Mouse (Mus musculus): ENCODE measurements around the gene Ttc39b. TPM values are rescaled to one million over a fixed set of nuclear protein-coding genes. Genes with fewer than 3 reads are reported as not detected.
A peak's percentile ranks its signal among the peaks of the same experiment; 100 is the strongest.

The Ttc39b gene
- total RNA-seq, 2 experiments from 2014 or later = 34.6 to 37.0 TPM

DNA sequence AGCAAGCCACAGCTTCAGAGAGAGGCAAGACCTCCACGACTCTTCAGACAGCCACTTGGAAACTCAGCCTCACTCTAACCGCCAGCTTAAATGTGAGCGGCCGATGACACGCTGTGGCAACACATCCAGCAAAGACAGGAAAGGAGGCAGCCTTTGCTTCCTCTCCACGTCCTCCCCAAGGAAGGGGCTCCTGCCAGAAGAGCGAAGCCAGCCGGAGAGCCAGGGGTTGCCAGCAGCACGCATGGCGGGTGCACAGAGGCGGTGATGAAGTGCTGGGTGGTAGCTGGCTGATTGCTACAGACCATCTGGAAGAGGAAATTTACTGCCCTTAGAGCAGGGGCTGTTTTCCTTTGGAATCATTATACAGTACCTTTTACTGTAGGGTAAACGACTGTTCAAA is 112.3 kb downstream of the Ttc39b start:
- Histone ChIP-seq H3K4me3 (no peak overlapping the region), H3K27ac (no peak overlapping the region)
- TF ChIP-seq CTCF (conservative IDR thresholded peaks at IDR 0.05) = no peak
- DNase-seq (ENCODE audit: low spot score in 2 of 2) = no peak

DNA sequence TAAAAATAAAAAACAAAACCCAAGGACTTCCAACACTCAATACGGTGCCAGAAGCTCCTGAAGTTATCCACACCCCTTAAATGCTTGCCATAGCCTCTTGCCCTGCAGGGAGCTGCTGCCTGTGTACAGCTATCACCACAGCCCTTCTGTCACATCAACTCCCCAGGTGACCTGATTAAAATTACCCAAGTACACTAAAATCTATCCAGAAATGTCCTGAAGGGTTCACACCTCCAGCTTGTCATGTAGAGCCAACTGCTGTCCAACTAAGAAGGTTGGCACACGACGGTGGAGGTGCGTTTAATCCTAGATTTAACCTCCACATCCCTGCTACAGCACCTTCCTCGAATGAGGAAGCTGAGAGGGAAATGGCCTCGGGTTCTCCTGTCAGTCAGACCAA is 113.6 kb downstream of the Ttc39b start:
- DNase-seq (ENCODE audit: low spot score in 2 of 2) = no peak
- no peak overlapping the region for H3K27ac ChIP-seq
- H3K4me3 ChIP-seq = no peak overlapping the region
- no peak for TF ChIP-seq CTCF (conservative IDR thresholded peaks at IDR 0.05)

DNA sequence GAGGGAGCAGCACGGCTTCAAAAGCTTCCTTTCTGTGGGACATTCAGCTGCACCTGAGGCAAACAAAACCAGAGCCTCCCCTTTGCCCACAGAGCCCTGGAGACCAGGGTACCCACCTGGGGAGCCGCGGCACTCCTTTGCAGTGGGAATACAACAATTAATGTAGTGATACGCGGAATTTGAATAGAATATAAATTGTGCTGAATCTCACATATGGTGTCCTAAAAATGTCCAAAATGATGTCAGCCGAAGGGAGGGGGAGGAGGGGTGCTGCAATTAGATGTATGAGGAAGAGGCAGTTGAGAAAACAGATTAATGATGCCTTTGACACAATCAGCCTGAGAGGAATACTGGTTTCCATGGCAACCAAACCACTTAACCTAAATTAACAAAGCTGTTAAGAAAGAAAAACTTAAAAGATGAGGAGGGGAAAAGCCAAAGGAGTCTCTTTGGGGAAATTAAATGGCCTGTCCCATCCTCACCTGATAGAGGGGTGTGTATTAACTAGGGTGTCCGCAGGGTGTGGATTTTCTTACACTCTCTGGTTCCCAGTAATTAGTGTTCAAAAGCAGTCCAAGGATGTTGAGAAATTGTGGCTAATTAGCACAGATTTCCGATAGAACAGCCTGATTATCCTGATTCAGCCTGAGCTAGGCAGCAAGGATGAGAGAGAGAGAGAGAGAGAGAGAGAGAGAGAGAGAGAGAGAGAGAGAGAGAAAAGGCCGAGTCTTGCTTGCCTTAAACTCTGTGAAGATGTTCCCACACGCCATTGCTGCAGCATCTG is 117.1 kb downstream of the Ttc39b start:
- peak in 1 of 2 experiments; percentile 45 for DNase-seq (ENCODE audit: low spot score in 2 of 2)
- TF ChIP-seq CTCF (conservative IDR thresholded peaks at IDR 0.05) = no peak
- Histone ChIP-seq H3K27ac (peak overlapping the region; percentile 62; the same call in 1 of the 2 replicates), H3K4me3 (no peak overlapping the region; the same call in 1 of the 2 replicates)

DNA sequence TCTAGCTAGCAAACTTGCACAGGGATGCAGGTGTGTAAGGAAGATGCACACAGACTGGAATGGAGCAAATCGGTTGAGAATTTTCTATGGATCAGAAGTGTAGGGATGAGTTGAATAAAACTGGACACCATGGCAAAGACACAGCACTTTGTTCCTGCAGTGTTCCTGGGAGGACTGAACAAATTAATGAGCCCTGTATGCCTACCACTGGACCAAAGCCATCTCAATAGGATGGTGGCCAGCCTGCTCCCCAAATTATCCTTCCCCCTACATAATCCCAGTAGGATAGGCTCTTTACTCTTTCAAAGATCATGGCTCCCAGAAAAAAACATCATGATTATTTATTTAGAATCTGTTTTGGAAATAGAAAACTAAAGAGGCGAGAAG is 117.6 kb downstream of the Ttc39b start:
- TF ChIP-seq CTCF (conservative IDR thresholded peaks at IDR 0.05) = no peak
- DNase-seq (ENCODE audit: low spot score in 2 of 2) = no peak
- no peak overlapping the region for H3K4me3 ChIP-seq
- peak overlapping the region; percentile 62; the same call in 1 of the 2 replicates for H3K27ac ChIP-seq

DNA sequence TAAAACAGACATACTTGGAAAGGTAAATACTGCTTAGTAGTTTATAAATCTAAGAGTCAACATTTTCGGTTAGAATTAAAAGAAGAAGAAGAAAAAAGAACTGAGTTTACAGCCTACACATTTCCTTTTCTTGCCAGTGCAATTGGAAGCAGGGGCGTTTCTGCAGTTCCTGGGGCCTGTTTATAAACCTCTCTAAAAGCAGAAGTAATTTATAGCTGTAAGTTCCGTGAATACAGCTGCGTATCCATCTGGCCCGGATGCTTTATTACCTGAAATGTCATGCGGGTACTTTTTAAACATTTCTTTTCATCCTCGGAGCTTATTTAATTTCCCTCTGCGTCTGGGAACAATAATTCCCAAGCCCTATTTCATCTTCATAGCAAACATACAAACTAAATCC is 124.7 kb downstream of the Ttc39b start:
- Histone ChIP-seq H3K4me3 (no peak overlapping the region), H3K27ac (no peak overlapping the region)
- no peak for DNase-seq (ENCODE audit: low spot score in 2 of 2)
- no peak for TF ChIP-seq CTCF (conservative IDR thresholded peaks at IDR 0.05)

DNA sequence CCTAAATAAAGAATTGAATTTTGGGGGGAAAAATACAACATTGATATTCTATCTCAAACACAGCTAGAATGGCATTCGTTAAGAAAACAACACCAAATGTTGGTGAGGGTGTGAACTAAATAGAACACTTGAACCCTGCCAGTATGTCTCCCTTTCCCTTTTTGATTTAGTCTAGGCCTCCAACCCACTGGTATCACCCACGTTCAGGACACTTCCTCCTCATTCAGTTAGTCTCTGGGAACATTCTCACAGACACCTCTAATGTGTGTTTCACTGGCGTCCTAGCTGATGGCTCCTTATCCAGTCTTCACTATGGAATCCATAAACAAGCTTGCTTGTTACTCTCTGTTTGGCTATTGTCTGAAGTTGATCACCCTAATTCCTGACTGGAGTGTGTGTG is 125.9 kb downstream of the Ttc39b start:
- Histone ChIP-seq H3K4me3 (no peak overlapping the region), H3K27ac (no peak overlapping the region)
- TF ChIP-seq CTCF (conservative IDR thresholded peaks at IDR 0.05) = no peak
- DNase-seq (ENCODE audit: low spot score in 2 of 2) = no peak

DNA sequence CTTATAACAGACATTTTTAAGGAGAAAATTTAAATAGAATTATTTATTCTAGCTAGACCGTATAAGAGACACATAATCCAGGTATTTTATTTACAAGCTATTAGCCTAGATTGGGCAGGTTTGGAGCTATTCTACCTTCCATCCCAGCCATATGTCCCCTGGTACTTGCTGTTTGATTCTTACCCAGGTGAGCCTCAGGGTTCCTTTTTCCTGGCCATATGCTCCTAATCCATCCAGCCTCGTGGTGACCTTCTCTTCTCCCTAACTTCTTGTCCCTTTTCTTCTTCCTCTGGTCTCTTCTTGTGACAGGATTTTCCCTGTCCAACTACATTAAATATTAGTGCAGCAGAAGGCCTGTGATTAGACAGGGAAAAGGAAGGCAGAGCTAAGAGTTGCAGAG is 134.3 kb downstream of the Ttc39b start:
- Histone ChIP-seq H3K4me3 (no peak overlapping the region), H3K27ac (no peak overlapping the region)
- TF ChIP-seq CTCF (conservative IDR thresholded peaks at IDR 0.05) = no peak
- DNase-seq (ENCODE audit: low spot score in 2 of 2) = no peak

DNA sequence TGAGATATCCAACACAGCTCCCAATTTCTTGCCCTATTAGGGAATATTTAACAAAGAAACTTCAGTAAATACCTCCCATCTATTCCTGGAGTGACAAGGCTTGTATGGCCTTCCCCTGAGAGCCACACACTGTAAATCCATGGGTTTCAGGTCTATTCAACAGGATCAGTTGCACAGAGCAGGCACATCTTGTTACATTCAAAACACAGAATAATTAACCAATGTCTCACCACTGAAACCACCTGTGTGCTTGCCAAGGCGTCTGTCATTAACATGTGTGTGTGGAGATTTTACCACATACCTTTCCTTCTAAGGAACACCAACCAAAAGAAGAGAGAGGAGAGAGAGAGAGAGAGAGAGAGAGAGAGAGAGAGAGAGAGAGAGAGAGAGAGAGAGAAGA is 136.7 kb downstream of the Ttc39b start:
- no peak overlapping the region for H3K27ac ChIP-seq
- DNase-seq (ENCODE audit: low spot score in 2 of 2) = no peak
- no peak for TF ChIP-seq CTCF (conservative IDR thresholded peaks at IDR 0.05)
- H3K4me3 ChIP-seq = no peak overlapping the region

DNA sequence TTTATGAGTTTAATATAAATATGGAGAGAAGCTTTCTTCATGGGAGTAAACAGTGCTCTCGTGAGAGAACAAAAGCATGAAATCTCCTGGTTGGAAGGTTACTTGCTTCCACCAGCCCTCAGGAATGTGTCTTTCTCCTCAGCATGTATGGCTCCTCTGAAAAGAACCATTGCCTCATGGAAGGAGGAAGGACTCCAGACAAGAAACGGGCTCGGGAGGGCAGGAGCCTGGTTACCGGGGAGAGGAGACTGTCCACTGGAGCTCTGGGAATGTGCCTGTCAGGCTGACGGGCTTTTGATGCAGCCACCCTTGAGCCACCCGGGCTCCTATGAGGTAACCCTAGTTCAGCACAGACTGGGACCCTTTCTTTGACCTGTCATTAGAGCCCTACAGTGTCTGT is 137.6 kb downstream of the Ttc39b start:
- no peak for TF ChIP-seq CTCF (conservative IDR thresholded peaks at IDR 0.05)
- Histone ChIP-seq H3K27ac (no peak overlapping the region), H3K4me3 (no peak overlapping the region)
- no peak for DNase-seq (ENCODE audit: low spot score in 2 of 2)

DNA sequence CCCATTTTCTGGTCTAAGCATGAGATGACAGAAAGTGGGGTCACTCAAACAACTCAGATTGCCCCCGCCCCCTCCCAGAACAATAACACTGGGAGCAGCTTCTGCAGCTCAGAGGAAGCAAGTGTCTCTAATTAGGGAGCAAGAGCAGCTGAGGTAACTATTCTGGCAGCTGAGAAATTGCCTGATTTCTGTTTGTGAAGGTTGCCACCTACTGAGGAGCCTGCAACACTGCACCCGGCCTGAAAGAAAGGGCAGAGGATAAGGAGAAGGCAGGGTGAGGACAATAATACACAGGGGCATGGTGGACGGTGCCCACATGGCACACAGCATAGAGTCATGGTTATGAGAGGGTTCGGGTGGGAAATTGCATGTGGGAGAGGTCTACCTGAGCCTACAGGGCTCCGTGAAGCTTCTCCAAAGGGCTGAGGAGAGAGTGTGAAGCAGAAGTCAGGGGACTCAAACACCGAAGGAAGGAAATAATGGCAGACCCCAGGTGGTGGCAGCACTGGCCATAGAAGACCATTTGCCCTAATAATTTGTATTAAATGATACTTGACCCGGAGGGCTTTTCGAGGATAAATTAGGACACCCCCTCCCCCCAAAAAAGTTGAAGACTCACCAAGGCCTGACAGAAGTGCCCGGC is 140.6 kb downstream of the Ttc39b start:
- DNase-seq (ENCODE audit: low spot score in 2 of 2) = peak; percentile 72 to 79
- peak; percentile 92 for TF ChIP-seq CTCF (conservative IDR thresholded peaks at IDR 0.05)
- no peak overlapping the region for H3K4me3 ChIP-seq
- H3K27ac ChIP-seq = peak overlapping the region; percentile 44; the same call in 1 of the 2 replicates

DNA sequence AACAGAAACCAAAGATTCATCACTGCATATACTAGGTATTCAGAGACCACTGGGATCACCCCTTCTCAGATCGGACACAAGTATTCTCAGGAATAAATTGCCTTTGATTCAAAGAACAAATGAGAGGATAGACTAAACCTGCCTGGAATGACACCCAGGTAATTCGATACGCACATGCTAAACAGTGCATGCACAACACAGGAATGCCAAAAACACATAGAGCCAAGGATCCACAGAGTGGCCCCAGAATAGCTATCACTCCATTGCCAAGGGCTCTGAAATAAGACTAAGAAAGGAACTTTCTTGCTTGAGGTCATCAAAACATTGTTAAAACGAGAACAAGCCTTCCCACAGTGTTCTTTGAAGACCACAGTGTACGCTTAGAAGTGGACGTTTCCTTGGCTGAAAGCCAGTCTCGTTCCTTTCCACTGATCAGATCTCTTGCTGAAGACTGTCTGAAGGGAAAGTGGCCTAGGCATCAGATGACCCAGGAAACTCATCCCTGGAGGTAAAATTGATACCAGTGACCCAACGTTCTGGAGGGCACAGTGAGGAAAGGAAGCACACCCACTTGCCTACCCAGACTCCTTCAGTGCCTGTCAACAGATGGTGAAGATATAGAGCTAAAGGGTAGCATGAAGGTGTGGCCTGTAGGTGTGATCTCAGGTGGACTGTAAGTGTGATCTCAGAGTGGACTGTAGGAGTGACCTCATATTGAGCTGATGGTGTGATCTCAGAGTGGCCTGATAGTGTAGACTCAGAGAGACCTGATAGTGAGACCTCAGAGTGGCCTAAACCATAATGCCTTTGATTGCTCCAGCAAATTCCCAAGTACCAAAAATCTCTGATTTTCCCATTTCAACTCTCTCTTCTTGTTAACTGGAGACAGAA is 141.6 kb downstream of the Ttc39b start:
- TF ChIP-seq CTCF (conservative IDR thresholded peaks at IDR 0.05) = no peak
- no peak overlapping the region for H3K4me3 ChIP-seq
- peak overlapping the region; percentile 44; the same call in 1 of the 2 replicates for H3K27ac ChIP-seq
- no peak for DNase-seq (ENCODE audit: low spot score in 2 of 2)

DNA sequence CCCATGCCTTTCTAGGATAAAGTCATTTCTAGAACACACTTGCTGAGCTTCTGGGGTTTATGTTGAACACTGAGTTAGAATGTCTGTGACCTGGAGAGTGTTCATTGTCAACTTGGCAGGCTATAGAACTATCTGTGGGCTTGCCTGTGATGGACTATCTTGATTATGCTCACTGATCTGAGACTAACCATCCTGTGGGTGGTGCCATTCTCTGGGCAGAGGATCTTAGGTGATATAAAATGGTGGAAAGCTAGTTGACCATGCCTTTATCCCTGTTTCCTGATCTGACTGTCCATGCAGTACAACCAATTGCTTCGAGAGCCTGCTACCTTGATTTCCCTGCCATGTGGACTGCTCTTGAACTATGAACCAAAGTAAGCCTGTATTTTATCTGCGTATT is 146.6 kb downstream of the Ttc39b start:
- no peak for DNase-seq (ENCODE audit: low spot score in 2 of 2)
- Histone ChIP-seq H3K4me3 (no peak overlapping the region), H3K27ac (no peak overlapping the region)
- TF ChIP-seq CTCF (conservative IDR thresholded peaks at IDR 0.05) = no peak

DNA sequence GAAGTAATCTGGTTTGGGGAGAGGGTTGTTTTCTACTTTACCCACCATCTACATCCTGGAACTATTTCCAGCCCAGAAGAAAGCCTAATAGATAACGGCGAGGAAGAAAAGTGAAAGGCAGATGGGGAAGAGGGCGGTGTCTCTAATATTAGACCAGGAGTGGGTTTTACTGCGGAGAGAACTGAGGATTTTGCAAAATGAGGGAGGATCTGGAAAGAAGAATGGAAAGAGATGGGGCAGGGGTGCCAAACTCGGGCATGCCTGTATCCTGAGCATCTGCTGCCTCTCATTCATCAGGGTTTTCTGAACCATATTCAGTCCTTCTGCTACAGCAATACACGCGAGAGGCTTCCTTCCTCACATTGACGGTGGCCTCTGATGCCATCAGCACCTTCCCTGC is 149.1 kb downstream of the Ttc39b start:
- DNase-seq (ENCODE audit: low spot score in 2 of 2) = peak; percentile 31 to 35
- H3K4me3 ChIP-seq = no peak overlapping the region
- H3K27ac ChIP-seq = no peak overlapping the region
- no peak for TF ChIP-seq CTCF (conservative IDR thresholded peaks at IDR 0.05)

Data from layer of hippocampus, adult 2 months (tissue).